Mouse (Mus musculus): ENCODE measurements at regions not wholly inside any gene's neighbourhood (a gene's known extent, or its start where the extent isn't known, plus 50 kb on each side); places are given as distances from the start of the nearest gene placed in this dataset.

GRCm38 (mm10) chr10:17496831-17497230 is 226.2 kb upstream of the Cited2 start:
- H3K4me3 ChIP-seq, result no peak overlapping the region
- H3K9ac ChIP-seq (ENCODE audit: low read depth, low read length), result no peak overlapping the region
- H3K4me1 ChIP-seq (ENCODE audit: control insufficient read depth, insufficient read depth, low read length), result no peaks in the 10 kb centered on the region; the same call in none of the 2 replicates
- no peaks in the 10 kb centered on the region for H3K27me3 ChIP-seq (ENCODE audit: control insufficient read depth, insufficient read depth, low read length)
- H3K27ac ChIP-seq, result no peak overlapping the region
- no peaks in the 10 kb centered on the region for H3K79me2 ChIP-seq (replicated peaks; ENCODE audit: control insufficient read depth, insufficient read depth, low read length)
- no peak for DNase-seq
- no peak for TF ChIP-seq POLR2A (IDR thresholded peaks at IDR 0.05; ENCODE audit: insufficient read depth, low read depth, low read length)
- TF ChIP-seq EP300 (IDR thresholded peaks at IDR 0.05; ENCODE audit: insufficient read depth, low read depth, low read length), result no peak
- no peak for TF ChIP-seq CTCF (IDR thresholded peaks at IDR 0.05)
- WGBS, result 29% methylated on average over 3 of the region's 3 CpGs
- intact Hi-C loops (cut with DNase I), result no loop called here
- no peaks in the 10 kb centered on the region for H3K36me3 ChIP-seq (ENCODE audit: control insufficient read depth, insufficient read depth, low read length)

DNA sequence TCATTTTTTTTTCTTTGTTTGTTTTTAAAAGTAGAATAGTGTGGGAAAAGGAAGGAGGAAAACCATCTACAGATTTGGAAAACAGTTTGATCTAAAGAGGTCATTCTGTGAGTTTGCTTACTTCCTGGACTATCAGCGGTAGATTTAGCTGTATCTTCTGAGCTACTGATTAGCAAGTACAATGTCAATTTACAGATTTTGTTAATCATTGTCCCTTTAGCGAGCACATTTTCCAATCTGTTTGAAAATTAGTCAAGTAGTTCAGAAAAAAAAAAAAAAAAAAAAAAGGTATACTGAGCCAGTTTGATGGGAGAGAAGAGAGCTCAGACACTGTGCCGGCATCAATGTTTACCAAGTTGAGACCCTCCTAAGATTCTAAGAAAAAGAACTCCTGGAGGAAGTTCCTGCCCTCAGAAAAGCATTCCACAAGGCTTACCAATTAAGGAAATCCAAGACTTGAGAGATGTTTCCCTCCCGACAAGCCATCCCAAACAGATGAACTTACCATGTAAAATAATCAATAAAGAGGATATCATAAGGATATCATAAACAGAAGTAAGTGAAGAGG is 212.3 kb upstream of the Cited2 start:
- TF ChIP-seq CTCF (IDR thresholded peaks at IDR 0.05) (no peak), POLR2A (IDR thresholded peaks at IDR 0.05; ENCODE audit: insufficient read depth, low read depth, low read length) (no peak), EP300 (IDR thresholded peaks at IDR 0.05; ENCODE audit: insufficient read depth, low read depth, low read length) (no peak)
- no peak for DNase-seq
- Histone ChIP-seq H3K9ac (ENCODE audit: low read depth, low read length) (no peak overlapping the region), H3K4me1 (ENCODE audit: control insufficient read depth, insufficient read depth, low read length) (no peaks in the 10 kb centered on the region; the same call in 1 of the 2 replicates), H3K27ac (no peak overlapping the region), H3K4me3 (no peak overlapping the region), H3K79me2 (replicated peaks; ENCODE audit: control insufficient read depth, insufficient read depth, low read length) (no peaks in the 10 kb centered on the region), H3K36me3 (ENCODE audit: control insufficient read depth, insufficient read depth, low read length) (no peaks in the 10 kb centered on the region), H3K27me3 (ENCODE audit: control insufficient read depth, insufficient read depth, low read length) (no peaks in the 10 kb centered on the region)
- 52% methylated on average over 4 of the region's 4 CpGs for WGBS
- intact Hi-C loops (cut with DNase I), result no loop called here

- Histone ChIP-seq H3K4me3 (no peak overlapping the region), H3K9ac (ENCODE audit: low read depth, low read length) (no peak overlapping the region), H3K36me3 (ENCODE audit: control insufficient read depth, insufficient read depth, low read length) (no peaks in the 10 kb centered on the region), H3K79me2 (replicated peaks; ENCODE audit: control insufficient read depth, insufficient read depth, low read length) (no peaks in the 10 kb centered on the region), H3K27me3 (ENCODE audit: control insufficient read depth, insufficient read depth, low read length) (no peaks in the 10 kb centered on the region), H3K27ac (no peak overlapping the region), H3K4me1 (ENCODE audit: control insufficient read depth, insufficient read depth, low read length) (no peaks in the 10 kb centered on the region; the same call in 1 of the 2 replicates)
- TF ChIP-seq EP300 (IDR thresholded peaks at IDR 0.05; ENCODE audit: insufficient read depth, low read depth, low read length) (no peak), POLR2A (IDR thresholded peaks at IDR 0.05; ENCODE audit: insufficient read depth, low read depth, low read length) (no peak), CTCF (IDR thresholded peaks at IDR 0.05) (no peak)
- intact Hi-C loops (cut with DNase I), result no loop called here
- WGBS, result 67% methylated on average over 12 of the region's 12 CpGs
- no peak for DNase-seq
Measured at GRCm38 (mm10) chr10:17511779-17512335, 211.2 kb upstream of the Cited2 start.

DNA sequence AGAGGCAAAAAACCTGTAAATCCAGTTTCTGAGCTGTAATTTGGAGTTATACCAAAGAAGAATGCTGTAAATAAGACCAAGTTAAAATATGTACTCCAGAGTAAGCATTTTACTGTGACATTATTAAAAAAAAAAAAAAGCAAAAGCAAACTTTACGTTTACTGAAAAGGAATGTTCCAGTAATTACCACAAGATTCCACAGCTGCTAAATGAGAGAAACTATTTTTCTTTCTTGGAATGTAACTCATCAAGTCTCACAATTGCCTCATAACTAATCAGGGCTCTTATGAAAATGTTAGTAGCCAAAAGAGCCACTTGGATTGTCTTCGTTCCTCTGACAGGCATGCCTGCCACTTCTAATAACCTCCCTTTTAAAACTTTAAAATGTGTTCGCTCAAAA is 210.5 kb upstream of the Cited2 start:
- no peak overlapping the region for H3K27ac ChIP-seq
- H3K79me2 ChIP-seq (replicated peaks; ENCODE audit: control insufficient read depth, insufficient read depth, low read length), result no peaks in the 10 kb centered on the region
- intact Hi-C loops (cut with DNase I), result no loop called here
- no peaks in the 10 kb centered on the region for H3K36me3 ChIP-seq (ENCODE audit: control insufficient read depth, insufficient read depth, low read length)
- 78% methylated on average over 3 of the region's 3 CpGs for WGBS
- no peaks in the 10 kb centered on the region; the same call in 1 of the 2 replicates for H3K4me1 ChIP-seq (ENCODE audit: control insufficient read depth, insufficient read depth, low read length)
- no peak for TF ChIP-seq POLR2A (IDR thresholded peaks at IDR 0.05; ENCODE audit: insufficient read depth, low read depth, low read length)
- no peak for TF ChIP-seq CTCF (IDR thresholded peaks at IDR 0.05)
- no peak for TF ChIP-seq EP300 (IDR thresholded peaks at IDR 0.05; ENCODE audit: insufficient read depth, low read depth, low read length)
- H3K4me3 ChIP-seq, result no peak overlapping the region
- no peaks in the 10 kb centered on the region for H3K27me3 ChIP-seq (ENCODE audit: control insufficient read depth, insufficient read depth, low read length)
- no peak overlapping the region for H3K9ac ChIP-seq (ENCODE audit: low read depth, low read length)
- no peak for DNase-seq

DNA sequence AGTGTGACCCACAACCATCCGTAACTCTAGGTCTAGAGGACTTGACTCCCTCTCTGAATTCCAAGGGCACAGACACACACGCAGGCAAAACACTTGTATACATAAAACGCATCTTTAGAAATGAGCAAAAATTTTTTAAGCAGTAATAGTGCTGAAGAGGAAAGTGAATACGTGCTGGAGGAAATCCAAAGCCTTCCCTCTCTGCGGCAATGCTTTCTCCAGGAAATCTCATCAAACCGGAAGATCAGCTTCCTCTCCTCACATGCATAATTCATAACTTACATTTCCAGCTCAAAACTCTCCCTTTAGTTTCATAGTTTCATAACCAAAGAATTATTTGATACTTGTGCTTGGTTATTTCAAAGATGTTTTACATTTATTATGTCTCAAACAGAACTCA is 209.3 kb upstream of the Cited2 start:
- intact Hi-C loops (cut with DNase I), result no loop called here
- H3K27ac ChIP-seq, result no peak overlapping the region
- H3K4me3 ChIP-seq, result no peak overlapping the region
- no peak for DNase-seq
- TF ChIP-seq EP300 (IDR thresholded peaks at IDR 0.05; ENCODE audit: insufficient read depth, low read depth, low read length) (no peak), POLR2A (IDR thresholded peaks at IDR 0.05; ENCODE audit: insufficient read depth, low read depth, low read length) (no peak), CTCF (IDR thresholded peaks at IDR 0.05) (no peak)
- no peaks in the 10 kb centered on the region for H3K36me3 ChIP-seq (ENCODE audit: control insufficient read depth, insufficient read depth, low read length)
- H3K79me2 ChIP-seq (replicated peaks; ENCODE audit: control insufficient read depth, insufficient read depth, low read length), result no peaks in the 10 kb centered on the region
- no peaks in the 10 kb centered on the region for H3K27me3 ChIP-seq (ENCODE audit: control insufficient read depth, insufficient read depth, low read length)
- 71% methylated on average over 6 of the region's 6 CpGs for WGBS
- no peaks in the 10 kb centered on the region; the same call in 1 of the 2 replicates for H3K4me1 ChIP-seq (ENCODE audit: control insufficient read depth, insufficient read depth, low read length)
- H3K9ac ChIP-seq (ENCODE audit: low read depth, low read length), result no peak overlapping the region

GRCm38 (mm10) chr10:17516068-17516467 is 206.9 kb upstream of the Cited2 start:
- TF ChIP-seq POLR2A (IDR thresholded peaks at IDR 0.05; ENCODE audit: insufficient read depth, low read depth, low read length), result no peak
- TF ChIP-seq CTCF (IDR thresholded peaks at IDR 0.05), result no peak
- TF ChIP-seq EP300 (IDR thresholded peaks at IDR 0.05; ENCODE audit: insufficient read depth, low read depth, low read length), result no peak
- no peak overlapping the region for H3K4me3 ChIP-seq
- intact Hi-C loops (cut with DNase I), result no loop called here

More at GRCm38 (mm10) chr10:17516068-17516467, 206.9 kb upstream of the Cited2 start:
- Histone ChIP-seq H3K36me3 (ENCODE audit: control insufficient read depth, insufficient read depth, low read length) (no peaks in the 10 kb centered on the region), H3K4me1 (ENCODE audit: control insufficient read depth, insufficient read depth, low read length) (no peaks in the 10 kb centered on the region; the same call in 1 of the 2 replicates), H3K9ac (ENCODE audit: low read depth, low read length) (no peak overlapping the region), H3K27ac (no peak overlapping the region), H3K79me2 (replicated peaks; ENCODE audit: control insufficient read depth, insufficient read depth, low read length) (no peaks in the 10 kb centered on the region), H3K27me3 (ENCODE audit: control insufficient read depth, insufficient read depth, low read length) (no peaks in the 10 kb centered on the region)
- DNase-seq, result no peak
- 97% methylated on average over 2 of the region's 2 CpGs for WGBS

Measured in heart, adult 2 months (tissue).